Mouse (Mus musculus) C2C12 (cell line): Measurements from ENCODE around the gene Arhgef2. TPM values are rescaled to one million over a fixed set of nuclear protein-coding genes. Genes with fewer than 3 reads are reported as not detected.

Experiments
- H3K27me3 ChIP-seq: one replicate; pipeline ENCODE4 v1.6.1; 2011; ENCODE audit not compliant: control insufficient read depth, insufficient read depth, insufficient read length
- H3K36me3 ChIP-seq: one replicate; pipeline ENCODE4 v1.6.1; 2011; ENCODE audit not compliant: control insufficient read depth, insufficient read depth
- H3K4me3 ChIP-seq: one replicate; pipeline ENCODE4 v1.5.1; 2011; ENCODE audit warnings: mild to moderate bottlenecking, control low read depth; ENCODE audit not compliant: poor library complexity, insufficient read depth, severe bottlenecking
- H3K79me2 ChIP-seq: one replicate; pipeline ENCODE4 v1.6.1; 2011; ENCODE audit not compliant: control insufficient read depth, insufficient read depth
- H3K79me3 ChIP-seq: one replicate; pipeline ENCODE4 v1.6.1; 2011; ENCODE audit warnings: low read depth, control low read depth
- H3ac ChIP-seq: one replicate; pipeline ENCODE3; 2011; ENCODE audit warnings: low read depth; ENCODE audit not compliant: control insufficient read depth, insufficient read length
- CEBPB ChIP-seq: IDR thresholded peaks from one replicate; pipeline ENCODE4 v1.6.1; 2011; ENCODE audit warnings: low read depth, mild to moderate bottlenecking, control low read depth, moderate library complexity
- CTCF ChIP-seq: IDR thresholded peaks from one replicate; pipeline ENCODE4 v1.5.1; 2011; ENCODE audit not compliant: control insufficient read depth, insufficient read depth, insufficient read length
- FOSL1 ChIP-seq: IDR thresholded peaks from one replicate; pipeline ENCODE4 v1.8.0; 2011; ENCODE audit warnings: mild to moderate bottlenecking, low read length; ENCODE audit not compliant: poor library complexity, insufficient read depth, severe bottlenecking
- MAX ChIP-seq: IDR thresholded peaks from one replicate; pipeline ENCODE4 v1.6.1; 2011; ENCODE audit warnings: mild to moderate bottlenecking, control low read depth
- MYOD1 ChIP-seq: IDR thresholded peaks from one replicate; pipeline ENCODE4 v1.6.1; 2011; ENCODE audit warnings: low read depth; ENCODE audit not compliant: control insufficient read depth, insufficient read length
- MYOG ChIP-seq: IDR thresholded peaks from one replicate; pipeline ENCODE4 v1.6.1; 2011; ENCODE audit not compliant: control insufficient read depth, insufficient read length; ENCODE audit errors: extremely low read depth
- USF1 ChIP-seq: IDR thresholded peaks from one replicate; pipeline ENCODE4 v1.6.1; 2011; ENCODE audit warnings: low read depth, mild to moderate bottlenecking, control low read depth, moderate library complexity
- polyA plus RNA-seq: library from polyadenylated mRNA; unstranded; fragments of >200 nt; fragmentation: generic; extraction: Trizol; gene quantifications from one replicate; pipeline ENCODE4 v1.2.1, GENCODE M21; 2012; ENCODE audit warnings: missing spikeins

Gene Arhgef2
- polyA plus RNA-seq, 1 experiment = 88.3 TPM

DNA sequence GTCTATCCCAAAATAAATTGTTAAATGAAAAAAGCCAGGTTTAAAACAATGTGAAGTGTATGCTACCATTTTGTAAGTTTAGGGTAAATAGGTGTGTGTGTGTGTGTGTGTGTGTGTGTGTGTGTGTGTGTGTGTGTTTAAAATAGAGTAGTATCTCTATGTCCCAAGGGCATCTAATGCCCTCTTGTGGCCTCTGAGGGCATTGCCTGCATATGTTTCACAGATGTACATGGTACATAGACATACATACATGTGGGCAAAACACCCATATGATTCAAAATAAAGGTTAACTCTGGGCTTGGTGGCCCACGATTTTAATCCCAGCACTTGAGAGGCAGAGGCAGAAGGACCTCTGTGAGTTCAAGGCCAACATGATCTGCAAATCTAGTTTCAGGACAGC is 34.9 kb downstream of the Arhgef2 start:
- Histone ChIP-seq H3K27me3 (no peaks in the 10 kb centered on the region), H3K36me3 (peaks cover 98% of the 10 kb centered on the region), H3K4me3 (no peak overlapping the region), H3K79me3 (no peaks in the 10 kb centered on the region), H3ac (no peak overlapping the region), H3K79me2 (no peaks in the 10 kb centered on the region)
- TF ChIP-seq CTCF = peak; percentile 3
- no peak for TF ChIP-seq MYOG

DNA sequence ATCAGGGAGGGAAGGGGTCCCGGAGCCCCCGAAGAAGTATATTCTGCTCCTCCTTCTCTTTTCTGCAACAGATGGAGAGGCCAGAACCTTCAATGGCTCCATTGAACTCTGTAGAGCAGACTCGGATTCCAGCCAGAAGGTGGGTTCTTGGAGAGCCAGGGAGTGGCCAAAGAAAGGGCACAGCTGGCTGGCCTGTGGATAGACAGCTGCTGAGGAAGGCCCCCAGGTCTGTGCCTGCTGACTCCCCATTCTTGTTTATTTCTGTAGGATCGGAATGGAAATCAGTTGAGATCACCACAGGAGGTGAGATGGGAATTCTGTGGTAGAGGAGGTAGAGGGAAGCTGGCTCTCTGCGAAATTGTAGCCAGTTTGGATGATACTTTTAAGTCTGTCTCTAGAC is 37.3 kb downstream of the Arhgef2 start:
- Histone ChIP-seq H3K4me3 (no peak overlapping the region), H3K79me2 (no peaks in the 10 kb centered on the region), H3K36me3 (peaks cover 99% of the 10 kb centered on the region), H3K79me3 (no peaks in the 10 kb centered on the region), H3ac (no peak overlapping the region), H3K27me3 (no peaks in the 10 kb centered on the region)
- TF ChIP-seq USF1 (no peak), MYOG (no peak), MYOD1 (no peak), CTCF (no peak), CEBPB (no peak), FOSL1 (no peak), MAX (no peak)

DNA sequence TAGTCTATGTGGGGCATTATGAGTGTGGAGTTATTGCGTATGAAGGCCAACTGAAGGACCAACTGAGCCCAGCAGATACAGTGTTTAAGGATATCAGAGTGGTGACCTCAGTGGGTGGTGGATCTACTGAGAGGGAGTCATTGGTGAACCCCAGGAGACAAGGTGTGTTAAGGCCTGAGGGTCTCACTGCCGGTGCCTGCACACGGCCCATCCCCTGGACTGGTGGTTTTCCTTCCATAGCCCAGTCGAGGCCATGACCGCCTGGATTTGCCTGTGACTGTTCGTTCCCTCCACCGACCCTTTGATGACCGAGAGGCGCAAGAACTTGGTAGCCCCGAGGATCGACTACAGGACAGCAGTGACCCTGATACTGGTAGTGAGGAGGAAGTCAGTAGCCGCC is 40.2 kb downstream of the Arhgef2 start:
- H3ac ChIP-seq = no peak overlapping the region
- H3K27me3 ChIP-seq = no peaks in the 10 kb centered on the region
- no peak overlapping the region for H3K4me3 ChIP-seq
- no peak for TF ChIP-seq USF1
- no peak for TF ChIP-seq MYOG
- TF ChIP-seq CEBPB = no peak
- no peak for TF ChIP-seq FOSL1
- TF ChIP-seq CTCF = no peak
- no peak for TF ChIP-seq MYOD1
- TF ChIP-seq MAX = no peak
- H3K36me3 ChIP-seq = peaks cover 78% of the 10 kb centered on the region
- H3K79me3 ChIP-seq = no peaks in the 10 kb centered on the region
- no peaks in the 10 kb centered on the region for H3K79me2 ChIP-seq

DNA sequence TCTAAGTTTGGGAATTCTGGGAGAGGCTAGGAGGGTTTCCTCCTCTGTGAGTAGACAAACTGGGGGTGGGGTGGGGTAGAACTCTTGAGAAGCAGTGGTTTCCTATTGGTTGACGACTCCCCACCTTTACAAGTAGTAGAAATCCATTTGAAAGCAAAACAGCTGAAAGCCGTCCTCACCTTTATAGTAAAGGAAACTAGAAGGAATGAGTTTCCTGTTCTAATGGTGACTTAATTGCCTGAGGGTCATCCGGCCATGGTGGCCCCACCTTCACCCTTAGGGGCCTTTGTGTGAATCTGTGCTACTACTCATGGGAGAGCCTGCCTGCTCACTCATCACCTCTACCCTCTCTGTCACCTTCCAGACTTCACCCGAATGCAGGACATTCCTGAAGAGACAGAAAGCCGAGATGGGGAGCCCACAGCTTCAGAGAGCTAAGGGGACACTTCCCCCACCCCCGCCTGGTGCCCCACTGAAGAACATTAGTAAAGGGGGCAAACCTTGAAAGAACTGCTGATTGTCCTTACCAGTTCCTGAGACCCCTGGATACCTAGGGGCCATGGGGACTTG is 40.7 kb downstream of the Arhgef2 start:
- Histone ChIP-seq H3K79me2 (no peaks in the 10 kb centered on the region), H3K27me3 (no peaks in the 10 kb centered on the region), H3K36me3 (peaks cover 73% of the 10 kb centered on the region), H3K4me3 (no peak overlapping the region), H3ac (no peak overlapping the region), H3K79me3 (no peaks in the 10 kb centered on the region)
- no peak for TF ChIP-seq MAX
- no peak for TF ChIP-seq USF1
- no peak for TF ChIP-seq CEBPB
- no peak for TF ChIP-seq FOSL1
- no peak for TF ChIP-seq CTCF
- no peak for TF ChIP-seq MYOG
- TF ChIP-seq MYOD1 = no peak

DNA sequence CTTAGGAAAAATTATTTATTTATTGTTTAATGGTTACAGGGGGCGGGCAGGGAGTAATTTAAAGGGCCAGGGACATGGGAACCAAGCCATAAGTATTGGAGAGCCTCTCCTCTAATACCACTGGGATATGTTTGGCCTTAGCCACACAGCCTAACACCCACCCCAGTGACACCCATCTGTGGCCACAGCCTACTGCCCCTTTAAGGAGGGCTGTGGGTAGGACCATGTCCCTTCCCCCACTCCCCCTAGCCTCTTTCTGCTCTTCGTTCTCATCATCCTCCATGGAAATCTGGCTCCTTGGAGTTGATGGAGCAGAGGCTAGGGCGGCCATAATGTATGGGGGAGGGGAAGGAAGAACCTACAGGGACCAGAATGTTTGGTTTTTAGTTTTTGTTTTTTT is 41.3 kb downstream of the Arhgef2 start:
- no peaks in the 10 kb centered on the region for H3K79me2 ChIP-seq
- no peaks in the 10 kb centered on the region for H3K27me3 ChIP-seq
- TF ChIP-seq MAX = no peak
- TF ChIP-seq CEBPB = no peak
- no peak for TF ChIP-seq MYOD1
- TF ChIP-seq MYOG = no peak
- TF ChIP-seq FOSL1 = no peak
- no peak for TF ChIP-seq USF1
- no peak for TF ChIP-seq CTCF
- no peak overlapping the region for H3K4me3 ChIP-seq
- no peaks in the 10 kb centered on the region for H3K79me3 ChIP-seq
- peaks cover 67% of the 10 kb centered on the region for H3K36me3 ChIP-seq
- no peak overlapping the region for H3ac ChIP-seq

DNA sequence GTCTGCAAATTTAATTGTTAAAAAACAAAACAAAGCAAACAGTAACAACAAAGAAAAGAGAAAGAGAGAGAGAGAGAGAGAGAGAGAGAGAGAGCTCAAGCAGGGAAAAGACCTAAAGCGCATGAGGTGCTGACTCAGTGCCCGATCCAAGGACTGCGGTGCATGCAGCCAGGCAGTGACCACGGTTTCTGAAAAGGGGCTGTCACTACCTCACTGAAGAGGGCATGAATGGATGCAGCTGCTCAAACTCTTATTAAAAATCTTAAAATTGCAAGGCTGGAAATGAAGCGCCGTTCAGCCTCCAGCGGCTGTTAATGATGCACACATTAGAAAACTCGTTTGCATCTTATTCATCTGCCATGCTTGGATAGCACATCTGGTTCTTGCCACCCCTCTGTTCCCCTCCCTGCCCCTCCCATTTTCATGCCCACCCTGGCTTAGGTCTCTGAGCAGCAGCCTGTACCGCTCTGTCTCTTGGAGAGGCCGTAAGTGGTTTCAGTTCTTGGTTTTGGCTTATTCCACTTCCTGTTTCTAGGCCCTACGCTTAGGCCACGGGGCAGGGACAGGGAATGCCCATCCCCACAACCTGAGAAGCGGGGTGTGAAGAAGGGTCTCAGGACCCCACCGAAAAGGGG is 42.1 kb downstream of the Arhgef2 start:
- no peak overlapping the region for H3K4me3 ChIP-seq
- no peak overlapping the region for H3ac ChIP-seq
- H3K79me2 ChIP-seq = no peaks in the 10 kb centered on the region
- H3K79me3 ChIP-seq = no peaks in the 10 kb centered on the region
- H3K36me3 ChIP-seq = peaks cover 59% of the 10 kb centered on the region
- H3K27me3 ChIP-seq = no peaks in the 10 kb centered on the region
- TF ChIP-seq MAX (no peak), MYOD1 (no peak), CEBPB (no peak), FOSL1 (no peak), MYOG (no peak), USF1 (no peak), CTCF (no peak)
